Mouse (Mus musculus): Measurements from ENCODE around the gene Cacna1e.

GRCm38 (mm10) chr1:154799257-154799656, 85.0 kb downstream of the Cacna1e start:
- TF ChIP-seq POLR2A (IDR thresholded peaks at IDR 0.05; ENCODE audit: borderline replicate concordance, extremely low read depth, insufficient read depth, insufficient read length, poor library complexity, severe bottlenecking) (no peak), CTCF (IDR thresholded peaks at IDR 0.05; ENCODE audit: borderline replicate concordance, extremely low read depth, insufficient read depth, insufficient read length) (no peak)

Data from brain, embryonic 14.5 days (tissue).